Mouse (Mus musculus) ZHBTc4 (cell line): ENCODE measurements around the gene Trp53i11.

Source experiments
- DNase-seq: peaks from one replicate; pipeline ENCODE4 v3.0.0-alpha.2; 2011; ENCODE audit warnings: low read depth, low spot score

Gene Trp53i11

GRCm38 (mm10) chr2:93198846-93199245, 11.5 kb downstream of the Trp53i11 start:
- DNase-seq = peak; percentile 89

- DNase-seq = peak; percentile 88
Observed at GRCm38 (mm10) chr2:93199531-93199974, 12.2 kb downstream of the Trp53i11 start.

- no peak for DNase-seq
Observed at GRCm38 (mm10) chr2:93200681-93201340, 13.5 kb downstream of the Trp53i11 start.

- DNase-seq = no peak
Observed at GRCm38 (mm10) chr2:93201997-93202396, 14.6 kb downstream of the Trp53i11 start.

GRCm38 (mm10) chr2:93202782-93203181, 15.4 kb downstream of the Trp53i11 start:
- DNase-seq = no peak

- peak; percentile 71 for DNase-seq
Observed at GRCm38 (mm10) chr2:93203682-93204081, 16.3 kb downstream of the Trp53i11 start.

GRCm38 (mm10) chr2:93204571-93204970, 17.2 kb downstream of the Trp53i11 start:
- DNase-seq = no peak

- no peak for DNase-seq
Observed at GRCm38 (mm10) chr2:93206126-93206525, 18.8 kb downstream of the Trp53i11 start.

GRCm38 (mm10) chr2:93212386-93212785, 25.0 kb downstream of the Trp53i11 start:
- DNase-seq = peak; percentile 40

- DNase-seq = no peak
Observed at GRCm38 (mm10) chr2:93212865-93213264, 25.5 kb downstream of the Trp53i11 start.

- peak; percentile 42 for DNase-seq
Observed at GRCm38 (mm10) chr2:93214192-93214591, 26.8 kb downstream of the Trp53i11 start.

- DNase-seq = no peak
Observed at GRCm38 (mm10) chr2:93215790-93216189, 28.4 kb downstream of the Trp53i11 start.

GRCm38 (mm10) chr2:93217015-93217414, 29.7 kb downstream of the Trp53i11 start:
- peak; percentile 88 for DNase-seq

- no peak for DNase-seq
Observed at GRCm38 (mm10) chr2:93218353-93218990, 31.1 kb downstream of the Trp53i11 start.

- DNase-seq = no peak
Observed at GRCm38 (mm10) chr2:93219576-93219975, 32.2 kb downstream of the Trp53i11 start.

GRCm38 (mm10) chr2:93220447-93220846, 33.1 kb downstream of the Trp53i11 start:
- DNase-seq = peak; percentile 25

- no peak for DNase-seq
Observed at GRCm38 (mm10) chr2:93223463-93223862, 36.1 kb downstream of the Trp53i11 start.

- peak; percentile 87 for DNase-seq
Observed at GRCm38 (mm10) chr2:93226606-93227595, 39.6 kb downstream of the Trp53i11 start.

GRCm38 (mm10) chr2:93227713-93228479, 40.5 kb downstream of the Trp53i11 start:
- DNase-seq = no peak

GRCm38 (mm10) chr2:93228480-93228824, 41.1 kb downstream of the Trp53i11 start:
- DNase-seq = no peak

- no peak for DNase-seq
Observed at GRCm38 (mm10) chr2:93232141-93232540, 44.8 kb downstream of the Trp53i11 start.
